Mouse (Mus musculus): ENCODE measurements around the gene Gsdma3.
"Not testable (repeated sequence)": the region's sequence is repeated elsewhere in the genome, so short reads cannot be mapped to it uniquely, and the experiment has no call there.

Gene Gsdma3

GRCm38 (mm10) chr11:98668984-98669383, 42.8 kb downstream of the Gsdma3 start:
- DNase-seq (ENCODE audit: low spot score) = no peak

- no peak for DNase-seq (ENCODE audit: low spot score)
These were observed 45.2 kb downstream of the Gsdma3 start for GRCm38 (mm10) chr11:98671284-98671815.

- DNase-seq (ENCODE audit: low spot score) = no peak
These were observed 45.7 kb downstream of the Gsdma3 start for GRCm38 (mm10) chr11:98671857-98672256.

- no peak for DNase-seq (ENCODE audit: low spot score)
These were observed 46.3 kb downstream of the Gsdma3 start for GRCm38 (mm10) chr11:98672482-98672881.

GRCm38 (mm10) chr11:98673136-98673535, 47.0 kb downstream of the Gsdma3 start:
- DNase-seq (ENCODE audit: low spot score) = not testable (repeated sequence)

GRCm38 (mm10) chr11:98675829-98676363, 49.7 kb downstream of the Gsdma3 start:
- no peak for DNase-seq (ENCODE audit: low spot score)

- no peak for DNase-seq (ENCODE audit: low spot score)
These were observed 53.9 kb downstream of the Gsdma3 start for GRCm38 (mm10) chr11:98680023-98680422.

GRCm38 (mm10) chr11:98680595-98680994, 54.4 kb downstream of the Gsdma3 start:
- DNase-seq (ENCODE audit: low spot score) = not testable (repeated sequence)

GRCm38 (mm10) chr11:98681186-98681585, 55.0 kb downstream of the Gsdma3 start:
- no peak for DNase-seq (ENCODE audit: low spot score)

- peak; percentile 81 for DNase-seq (ENCODE audit: low spot score)
These were observed 55.9 kb downstream of the Gsdma3 start, which contains the start of gene Psmd3 for GRCm38 (mm10) chr11:98681786-98682745. Psmd3 (plus strand) TSS chr11:98682554.

GRCm38 (mm10) chr11:98682811-98683210, 56.7 kb downstream of the Gsdma3 start:
- DNase-seq (ENCODE audit: low spot score) = no peak

- DNase-seq (ENCODE audit: low spot score) = no peak
These were observed 59.5 kb downstream of the Gsdma3 start for GRCm38 (mm10) chr11:98685642-98686041.

GRCm38 (mm10) chr11:98686976-98687375, 60.8 kb downstream of the Gsdma3 start:
- DNase-seq (ENCODE audit: low spot score) = no peak

Measured in urinary bladder, postnatal 10 days (tissue).